Mouse (Mus musculus): Measurements from ENCODE around the gene Gprc5b.

The Gprc5b gene

DNA sequence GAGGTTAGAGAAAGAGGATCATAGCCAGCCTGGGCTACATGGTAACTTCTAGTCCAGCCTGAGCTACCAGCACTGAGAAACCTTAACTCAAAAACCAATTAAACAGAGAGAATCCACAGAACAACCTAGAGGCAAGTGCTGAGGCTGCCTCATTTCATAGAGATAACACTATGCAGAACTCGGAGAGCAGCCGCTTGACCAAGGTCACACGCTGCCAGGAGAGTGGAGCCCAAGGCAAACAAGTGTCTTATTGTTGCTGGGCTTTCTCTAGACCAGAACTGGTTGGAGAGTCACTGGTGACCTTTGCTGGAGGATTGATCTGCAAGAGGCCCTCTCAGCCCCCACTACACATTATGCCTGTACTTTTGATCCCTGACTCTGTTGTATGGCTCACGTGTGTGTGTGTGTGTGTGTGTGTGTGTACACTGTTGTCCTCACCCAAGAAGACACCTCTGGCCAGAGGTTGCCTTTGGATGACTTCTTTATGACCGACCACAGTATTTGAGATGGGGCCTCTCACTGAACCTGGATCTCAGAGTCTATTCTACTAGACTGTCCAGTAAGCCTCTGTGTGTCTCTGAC lies 5.6 kb downstream of the Gprc5b start:
- no peak for DNase-seq (ENCODE audit: low spot score)

DNA sequence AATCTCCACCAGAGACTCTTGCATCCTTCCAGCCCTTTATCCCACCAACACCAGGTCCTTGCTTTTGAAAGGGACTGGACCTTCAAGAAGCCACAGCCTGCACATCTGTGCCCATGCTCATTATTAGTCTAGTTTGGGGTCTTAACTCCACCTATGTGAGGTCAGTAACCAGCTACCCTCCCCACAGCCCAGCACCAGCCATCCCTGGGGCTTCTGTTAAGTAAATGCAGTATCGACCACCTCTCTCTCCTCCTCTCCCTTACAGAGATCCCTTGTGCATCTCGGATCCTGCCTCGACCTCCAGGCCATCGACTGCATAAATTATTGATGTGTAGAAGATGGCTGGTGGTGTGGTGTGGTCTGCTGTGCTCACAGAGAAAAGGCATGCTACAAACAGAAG lies 8.6 kb downstream of the Gprc5b start:
- no peak for DNase-seq (ENCODE audit: low spot score)

DNA sequence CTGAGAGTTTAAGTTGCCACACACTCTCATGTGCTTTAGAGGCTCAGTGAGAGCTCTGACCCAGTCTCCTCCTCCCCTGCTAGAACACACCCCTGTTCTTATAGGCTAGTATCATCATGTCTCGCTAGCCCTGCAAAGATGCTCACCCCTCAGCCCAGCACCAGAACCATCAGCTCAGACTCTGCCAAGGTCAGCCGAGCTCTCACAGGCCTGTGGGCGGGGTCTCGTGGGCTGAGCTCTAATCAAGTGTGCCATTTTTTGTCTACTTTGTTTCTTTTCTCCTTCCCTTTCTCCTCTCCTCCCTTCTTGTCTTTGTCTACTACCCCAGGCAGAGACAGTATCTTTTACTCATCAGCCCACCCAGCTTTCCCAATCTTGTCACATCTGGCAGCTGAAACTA lies 9.2 kb downstream of the Gprc5b start:
- no peak for DNase-seq (ENCODE audit: low spot score)

DNA sequence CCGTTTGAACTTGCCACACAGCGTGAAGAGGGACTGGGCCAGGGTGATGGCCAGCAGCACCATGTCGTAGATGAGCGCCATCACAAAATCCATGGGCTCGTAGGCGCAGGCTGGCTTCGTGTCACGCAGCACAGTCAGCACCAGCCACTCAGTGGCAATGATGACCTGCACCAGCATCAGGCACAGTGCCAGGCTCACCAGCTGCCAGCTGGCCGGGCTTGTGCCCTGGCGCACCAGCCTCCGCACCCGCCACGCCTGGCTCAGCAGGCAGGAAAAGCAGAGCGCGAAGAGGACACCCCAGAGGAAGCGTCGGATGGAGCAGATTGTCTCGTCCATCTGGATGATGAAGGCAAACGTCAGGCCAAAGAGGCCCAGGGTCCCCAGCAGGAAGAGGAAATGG lies 11.1 kb downstream of the Gprc5b start:
- no peak for DNase-seq (ENCODE audit: low spot score)

DNA sequence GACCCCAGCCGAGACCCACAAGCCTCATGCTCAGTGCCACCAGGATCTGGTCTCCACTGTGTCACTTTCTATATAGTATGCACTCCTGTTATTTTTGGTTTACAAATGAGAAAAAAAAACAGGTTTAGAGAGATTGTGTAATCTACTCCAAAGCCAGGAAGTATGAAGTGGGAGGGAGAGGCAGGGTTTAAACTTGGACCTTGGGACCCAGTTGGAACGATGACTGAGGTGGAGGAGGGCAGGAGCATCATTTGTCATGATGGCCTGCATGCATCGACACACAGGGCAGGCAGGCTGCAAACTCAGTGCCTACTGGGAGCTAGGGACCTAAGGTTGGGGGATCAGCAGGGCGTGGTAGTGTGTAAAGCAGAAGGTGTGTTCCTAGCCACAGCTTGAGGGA lies 12.4 kb downstream of the Gprc5b start:
- DNase-seq (ENCODE audit: low spot score) = no peak

DNA sequence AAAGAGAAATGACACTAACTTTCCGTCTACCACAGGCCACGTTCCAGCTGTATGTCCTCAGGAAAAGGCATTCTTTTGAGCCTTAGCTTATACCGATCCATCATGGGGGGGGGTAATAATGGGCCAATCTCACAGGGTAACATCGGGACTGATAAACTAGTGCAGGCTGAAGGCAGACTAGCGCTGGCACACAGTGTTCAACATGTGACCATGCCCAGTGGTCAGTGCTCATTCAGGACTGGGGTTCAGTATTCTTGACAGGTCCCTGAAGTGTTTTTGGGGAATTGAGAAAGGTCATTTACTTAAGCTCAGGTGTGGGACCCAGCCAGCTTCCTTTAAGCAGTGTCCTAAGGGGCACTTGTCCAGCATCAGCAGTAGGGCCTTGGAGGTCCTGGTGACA lies 13.2 kb downstream of the Gprc5b start:
- DNase-seq (ENCODE audit: low spot score) = no peak

DNA sequence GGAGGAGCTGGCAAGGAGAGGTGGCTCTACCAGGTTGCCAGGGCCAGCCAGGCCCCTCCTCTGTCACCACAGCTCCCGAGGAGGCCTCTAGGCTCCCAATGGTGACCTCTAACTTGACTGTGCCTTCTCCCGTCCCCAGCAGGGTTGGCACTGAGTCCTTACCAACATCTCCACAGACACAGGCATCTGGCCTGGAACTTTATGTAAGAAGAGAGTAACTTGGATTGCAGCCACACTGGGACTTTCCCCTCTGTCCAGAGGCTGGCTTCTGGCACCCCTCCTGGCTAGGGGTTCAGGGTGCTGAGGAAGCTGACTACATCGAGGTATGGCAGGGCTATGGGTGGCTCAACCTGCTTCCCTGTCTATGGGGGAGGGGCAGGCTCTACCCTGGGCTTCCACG lies 13.7 kb downstream of the Gprc5b start:
- no peak for DNase-seq (ENCODE audit: low spot score)

DNA sequence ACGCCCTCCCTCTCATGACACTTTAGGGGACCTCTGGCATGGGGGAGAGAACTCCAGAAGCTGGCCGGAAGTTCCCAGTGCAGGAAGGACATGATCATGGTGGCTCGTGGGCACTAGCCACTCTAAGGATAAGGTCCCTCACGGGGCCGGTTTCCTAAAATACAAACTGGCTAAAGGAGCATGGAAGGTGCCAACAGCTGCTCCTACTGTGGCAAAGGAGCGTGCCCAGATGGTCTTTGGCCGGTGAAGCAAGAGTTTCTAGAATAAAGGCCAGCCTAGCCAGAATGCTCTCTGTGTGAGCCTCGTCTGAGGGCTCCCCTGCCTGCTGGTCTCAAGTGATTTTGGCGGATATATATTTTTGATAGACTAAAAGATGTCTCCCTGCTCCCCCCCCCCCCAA lies 15.3 kb downstream of the Gprc5b start:
- DNase-seq (ENCODE audit: low spot score) = no peak

GRCm38 (mm10) chr7:118979121-118979520 lies 15.9 kb downstream of the Gprc5b start:
- no peak for DNase-seq (ENCODE audit: low spot score)

GRCm38 (mm10) chr7:118977167-118977543 lies 17.9 kb downstream of the Gprc5b start:
- DNase-seq (ENCODE audit: low spot score) = no peak

- DNase-seq (ENCODE audit: low spot score) = no peak
These were observed 18.4 kb downstream of the Gprc5b start for GRCm38 (mm10) chr7:118976414-118977166.

DNA sequence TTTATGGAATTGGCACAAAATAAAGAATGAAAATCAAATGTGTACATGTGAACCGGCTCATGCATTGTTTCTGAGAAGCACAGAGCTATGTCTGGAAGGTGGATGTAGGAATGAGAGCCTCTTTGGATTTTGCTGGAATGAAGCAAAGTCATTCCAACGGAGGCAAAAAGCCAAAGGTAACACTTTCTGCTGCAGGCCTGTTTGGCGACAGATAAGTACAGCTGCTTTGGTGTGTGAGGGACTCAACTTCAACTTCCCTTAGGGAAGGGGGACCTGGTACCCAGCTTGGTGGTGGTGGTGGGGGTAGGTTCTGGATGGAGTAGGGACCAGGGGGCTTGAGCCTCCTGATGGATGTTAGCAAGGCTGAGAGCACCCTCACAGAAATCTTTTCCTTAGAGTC lies 19.2 kb downstream of the Gprc5b start:
- no peak for DNase-seq (ENCODE audit: low spot score)

- DNase-seq (ENCODE audit: low spot score) = no peak
These were observed 21.6 kb downstream of the Gprc5b start for GRCm38 (mm10) chr7:118973377-118973776.

DNA sequence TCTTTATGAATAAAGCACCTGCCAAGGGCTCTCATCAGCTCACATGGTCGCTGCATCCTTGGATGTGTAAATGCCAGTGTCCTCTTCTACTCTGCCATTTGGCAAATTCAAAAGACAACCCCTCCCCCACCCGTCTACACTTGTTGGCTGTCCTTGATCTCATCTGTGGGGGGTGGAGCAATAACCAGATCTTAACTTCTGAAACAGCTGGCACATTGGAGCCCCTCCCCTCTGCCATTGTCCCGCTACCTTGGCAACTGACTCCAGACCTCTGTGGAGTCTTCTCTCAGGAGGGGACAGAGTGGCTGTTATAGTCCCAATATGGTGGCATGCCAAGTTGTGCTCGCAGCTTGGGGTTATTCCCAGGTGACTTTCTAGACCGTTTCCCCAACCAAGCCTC lies 22.7 kb downstream of the Gprc5b start:
- no peak for DNase-seq (ENCODE audit: low spot score)

DNA sequence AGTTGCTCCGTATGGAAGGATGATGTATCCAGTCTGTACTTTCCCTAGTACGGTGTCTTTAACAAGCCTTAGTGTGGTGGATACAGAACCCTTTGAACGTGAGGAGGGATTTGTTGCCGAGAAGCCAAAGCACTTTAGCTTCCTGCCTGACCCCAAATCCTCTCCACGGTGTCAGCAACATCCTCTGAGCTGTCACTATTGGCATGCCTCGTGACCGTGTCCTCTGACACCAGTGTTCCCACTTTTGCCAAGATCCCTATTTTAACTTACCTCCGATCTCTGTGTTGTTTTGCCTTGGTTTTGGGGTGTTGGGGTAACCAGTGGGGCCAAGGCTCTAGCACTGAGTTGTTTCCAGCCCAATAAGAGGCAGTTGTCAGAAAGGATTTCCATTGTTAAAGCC lies 23.5 kb downstream of the Gprc5b start:
- DNase-seq (ENCODE audit: low spot score) = no peak

GRCm38 (mm10) chr7:118968870-118969269 lies 26.1 kb downstream of the Gprc5b start:
- DNase-seq (ENCODE audit: low spot score) = no peak

DNA sequence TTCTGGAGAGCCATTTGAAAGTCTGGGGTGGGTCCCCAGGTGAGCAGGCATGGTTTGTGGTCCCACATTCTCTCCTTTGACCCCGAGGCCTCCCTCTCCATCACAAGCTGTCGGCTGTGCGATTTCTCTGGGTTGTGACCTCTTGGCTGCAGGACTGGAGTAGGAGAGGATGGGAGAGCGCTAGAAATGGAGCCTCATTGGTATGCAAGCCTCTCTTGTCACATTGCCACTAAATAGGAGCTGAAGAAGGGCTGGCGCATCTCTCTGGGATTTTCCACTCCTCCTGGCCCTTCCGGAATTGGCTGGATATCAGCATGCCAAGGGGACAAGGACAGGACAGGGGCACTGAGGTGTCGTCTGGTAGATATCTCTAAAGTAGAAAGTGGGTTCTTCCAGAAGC lies 29.8 kb downstream of the Gprc5b start:
- DNase-seq (ENCODE audit: low spot score) = no peak

GRCm38 (mm10) chr7:118964777-118965176 lies 30.2 kb downstream of the Gprc5b start:
- no peak for DNase-seq (ENCODE audit: low spot score)

DNA sequence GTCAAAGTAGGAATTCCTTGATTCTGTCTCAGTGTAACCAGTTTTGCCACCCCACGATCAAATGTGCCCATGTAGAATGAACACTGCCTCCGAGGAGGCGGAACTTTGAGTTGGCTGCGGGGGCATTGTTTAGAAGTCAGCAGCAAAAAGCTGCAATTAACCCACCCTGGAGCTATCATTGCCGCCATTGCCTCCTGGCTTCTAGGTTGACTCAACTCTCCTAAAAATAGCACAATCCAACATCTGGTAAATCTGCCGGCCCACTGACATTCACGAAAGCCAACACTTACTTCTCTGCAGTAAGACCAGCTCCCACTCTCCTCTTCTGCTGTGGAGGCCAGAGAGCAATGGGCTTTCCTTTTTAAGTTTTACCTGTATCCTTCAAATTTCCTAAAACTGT lies 35.8 kb downstream of the Gprc5b start:
- DNase-seq (ENCODE audit: low spot score) = no peak

DNA sequence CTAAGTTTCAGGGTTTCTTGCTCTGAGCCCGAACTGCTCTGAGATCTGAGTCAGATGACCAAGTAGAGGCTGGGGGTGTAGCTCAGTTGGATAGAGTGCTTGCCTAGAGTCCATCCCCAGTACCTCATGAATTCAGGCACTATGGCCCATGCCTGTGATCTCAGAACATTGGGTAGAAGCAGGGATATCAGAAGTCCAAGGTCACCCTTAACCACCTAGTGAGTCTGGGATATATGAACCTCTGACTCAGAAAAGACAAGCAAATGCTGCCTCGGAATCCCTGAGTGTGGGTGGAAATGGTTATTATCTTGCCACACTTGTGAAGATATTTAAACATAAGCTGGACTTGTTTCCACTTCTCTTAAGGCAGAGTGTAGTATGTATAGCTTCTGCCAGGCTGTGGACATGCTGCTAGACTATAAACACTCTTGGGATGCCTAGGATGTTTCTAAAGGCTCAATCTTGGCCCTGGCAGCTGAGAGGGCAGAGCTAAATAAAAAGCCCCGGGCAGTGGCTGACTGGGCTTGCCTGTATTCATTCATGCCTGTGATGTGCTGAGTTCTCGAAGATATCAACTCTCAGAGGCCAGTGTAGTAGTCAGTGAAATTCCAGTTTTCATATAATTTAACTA lies 38.3 kb downstream of the Gprc5b start:
- DNase-seq (ENCODE audit: low spot score) = no peak

- DNase-seq (ENCODE audit: low spot score) = no peak
These were observed 40.0 kb downstream of the Gprc5b start for GRCm38 (mm10) chr7:118954968-118955367.

- DNase-seq (ENCODE audit: low spot score) = no peak
These were observed 41.3 kb downstream of the Gprc5b start for GRCm38 (mm10) chr7:118953626-118954282.

- DNase-seq (ENCODE audit: low spot score) = no peak
These were observed 45.3 kb downstream of the Gprc5b start for GRCm38 (mm10) chr7:118949749-118950148.

Measured in c-Kit-positive CD71-positive TER-119-positive erythroid progenitor cells, embryonic 14.5 days (primary cell).